Mouse (Mus musculus) layer of hippocampus, adult 2 months (tissue): Measurements from ENCODE around the gene Zkscan17. TPM values are rescaled to one million over a fixed set of nuclear protein-coding genes. Genes with fewer than 3 reads are reported as not detected.

ENCODE experiments used
- DNase-seq, 2 experiments: peaks; one replicate each; pipeline ENCODE4 v3.0.0; 2022; ENCODE audit warnings: low spot score in 2 of 2
- H3K27ac ChIP-seq: fragments of 200-600 bp; 2 replicates; pipeline ENCODE4 v1.8.1; 2022
- H3K4me3 ChIP-seq: fragments of 200-600 bp; 2 replicates; pipeline ENCODE4 v1.8.1; 2022; ENCODE audit warnings: mild to moderate bottlenecking
- CTCF ChIP-seq: fragments of 200-600 bp; conservative IDR thresholded peaks from 2 replicates; pipeline ENCODE4 v1.8.1; 2022; ENCODE audit warnings: antibody characterized with exemption, mild to moderate bottlenecking, moderate library complexity
- total RNA-seq, 2 experiments: library from RNA; stranded (reverse); gene quantifications; 2 replicates each; pipeline ENCODE4 v1.2.3; 2021

Gene Zkscan17
- total RNA-seq, 2 experiments from 2014 or later: 8.5 to 8.7 TPM

DNA sequence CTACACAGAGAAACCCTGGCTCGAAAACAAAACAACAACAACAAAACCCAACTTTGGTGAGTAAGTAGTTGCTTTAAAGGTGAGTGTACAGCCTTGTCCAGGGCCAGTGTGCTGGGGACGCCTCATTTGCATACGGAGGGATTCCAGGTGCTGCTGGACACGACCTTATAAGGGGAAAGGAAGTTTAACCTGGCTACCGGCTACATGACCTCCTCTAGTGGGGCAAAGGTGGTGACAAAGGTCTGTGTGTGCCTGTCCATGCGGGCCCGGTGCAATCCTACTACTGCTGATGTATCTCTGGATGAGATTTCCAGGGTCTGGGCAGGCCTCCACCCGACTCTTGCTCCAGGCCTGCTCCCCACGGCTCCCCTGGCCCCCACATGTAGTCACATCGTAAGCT, 13.8 kb downstream of the Zkscan17 start:
- Histone ChIP-seq H3K27ac (no peak overlapping the region), H3K4me3 (no peak overlapping the region)
- no peak for DNase-seq
- no peak for TF ChIP-seq CTCF

DNA sequence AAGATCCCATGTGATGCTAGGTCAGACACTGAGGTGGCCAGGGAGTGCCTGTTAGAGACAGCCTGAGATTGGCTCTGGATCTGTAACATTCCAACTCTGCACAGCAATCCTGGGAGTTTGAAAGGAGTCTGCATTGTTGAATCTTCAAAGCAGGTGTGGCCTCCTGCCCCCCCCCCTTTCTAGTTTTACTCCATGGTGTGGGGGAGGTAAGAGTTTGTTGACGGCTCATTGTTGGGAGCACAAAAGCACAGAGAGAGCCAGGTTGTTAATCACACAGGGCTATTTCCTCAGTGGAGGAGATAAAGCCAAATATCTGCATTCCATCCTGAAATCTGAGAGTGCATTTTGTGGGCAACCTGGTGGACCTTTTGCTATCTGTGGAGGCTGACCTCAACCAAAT, 15.0 kb downstream of the Zkscan17 start:
- TF ChIP-seq CTCF: no peak
- H3K27ac ChIP-seq: no peak overlapping the region
- no peak overlapping the region for H3K4me3 ChIP-seq
- no peak for DNase-seq

GRCm38 (mm10) chr11:59506713-59507074, 19.9 kb downstream of the Zkscan17 start:
- TF ChIP-seq CTCF: no peak
- DNase-seq: no peak

DNA sequence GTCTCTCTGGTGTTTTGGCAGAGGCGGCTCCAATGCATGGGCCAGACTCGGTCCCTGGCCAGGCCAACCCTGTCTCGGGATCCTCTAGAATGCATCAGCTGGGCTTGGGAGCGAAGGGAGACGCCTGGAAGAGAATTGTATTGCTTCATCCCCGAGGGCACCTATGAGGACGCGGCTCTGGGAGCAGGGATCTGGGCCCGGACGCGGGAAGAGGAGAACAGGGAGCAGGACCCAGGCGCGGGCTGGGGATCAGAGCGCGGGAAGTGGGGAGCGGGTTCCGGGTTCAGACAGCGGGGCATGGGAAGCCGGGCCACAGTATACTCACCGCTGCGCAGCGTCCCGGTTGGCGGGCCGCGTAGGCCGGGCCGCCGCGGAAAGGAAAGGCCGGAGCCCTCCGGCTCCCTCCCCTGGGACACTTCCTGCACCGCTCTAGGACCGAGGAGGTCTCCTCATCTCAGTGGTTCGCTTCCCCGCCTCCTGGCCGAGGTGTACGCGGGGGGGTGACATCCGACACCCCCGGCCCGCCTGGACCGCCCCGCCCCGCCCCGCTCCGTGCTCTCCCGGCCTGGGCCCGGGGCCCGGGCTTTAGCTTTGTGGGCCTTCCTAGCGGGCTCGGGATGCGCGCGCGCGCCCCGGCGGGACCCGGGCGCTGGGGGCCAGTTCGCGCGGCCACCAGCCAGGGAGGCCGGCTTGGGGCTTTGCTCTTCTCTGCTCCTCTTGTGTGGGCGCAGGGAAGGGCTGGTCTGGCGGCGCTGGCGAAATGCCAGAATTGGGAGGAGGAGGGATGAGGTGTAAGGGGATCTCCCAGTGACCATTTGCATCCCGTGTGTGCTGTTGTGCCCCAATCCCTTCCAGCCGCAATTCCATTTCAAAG, 20.5 kb downstream of the Zkscan17 start:
- H3K4me3 ChIP-seq: peak overlapping the region; percentile 89
- peak; percentile 65 to 74 for DNase-seq

More at GRCm38 (mm10) chr11:59506713-59507074, 19.9 kb downstream of the Zkscan17 start:
- Histone ChIP-seq H3K4me3 (peak overlapping the region; percentile 89), H3K27ac (peak overlapping the region; percentile 92)

GRCm38 (mm10) chr11:59505351-59505838, 21.2 kb downstream of the Zkscan17 start:
- Histone ChIP-seq H3K27ac (peak overlapping the region; percentile 92), H3K4me3 (peak overlapping the region; percentile 89)
- TF ChIP-seq CTCF: no peak
- DNase-seq: peak; percentile 56 to 63

More for the DNA sequence above, 20.5 kb downstream of the Zkscan17 start:
- H3K27ac ChIP-seq: peak overlapping the region; percentile 92
- TF ChIP-seq CTCF: no peak

- Histone ChIP-seq H3K27ac (no peak overlapping the region), H3K4me3 (no peak overlapping the region)
- no peak for DNase-seq
- no peak for TF ChIP-seq CTCF
Measured at GRCm38 (mm10) chr11:59501978-59502700, 24.4 kb downstream of the Zkscan17 start.

DNA sequence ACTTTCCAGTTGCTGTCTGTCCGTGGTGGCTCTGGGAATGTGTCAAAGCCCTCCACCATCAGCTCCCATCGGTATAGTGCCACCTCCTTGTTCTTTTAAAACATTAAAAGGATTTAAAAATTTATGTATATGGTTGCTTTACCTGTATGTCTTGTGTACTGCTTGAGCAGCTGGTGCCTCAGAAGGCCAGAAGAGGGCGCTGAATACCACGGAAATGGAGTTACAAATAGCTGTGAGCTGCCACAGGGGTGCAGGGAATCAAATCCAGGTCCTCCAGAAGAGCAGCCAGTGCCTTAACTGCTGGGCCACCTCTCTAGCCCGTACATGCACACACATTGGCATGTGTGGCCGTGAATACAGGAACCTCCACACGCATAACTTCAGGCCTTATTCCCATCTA, 28.8 kb downstream of the Zkscan17 start:
- no peak overlapping the region for H3K27ac ChIP-seq
- DNase-seq: no peak
- TF ChIP-seq CTCF: peak; percentile 38
- no peak overlapping the region for H3K4me3 ChIP-seq

DNA sequence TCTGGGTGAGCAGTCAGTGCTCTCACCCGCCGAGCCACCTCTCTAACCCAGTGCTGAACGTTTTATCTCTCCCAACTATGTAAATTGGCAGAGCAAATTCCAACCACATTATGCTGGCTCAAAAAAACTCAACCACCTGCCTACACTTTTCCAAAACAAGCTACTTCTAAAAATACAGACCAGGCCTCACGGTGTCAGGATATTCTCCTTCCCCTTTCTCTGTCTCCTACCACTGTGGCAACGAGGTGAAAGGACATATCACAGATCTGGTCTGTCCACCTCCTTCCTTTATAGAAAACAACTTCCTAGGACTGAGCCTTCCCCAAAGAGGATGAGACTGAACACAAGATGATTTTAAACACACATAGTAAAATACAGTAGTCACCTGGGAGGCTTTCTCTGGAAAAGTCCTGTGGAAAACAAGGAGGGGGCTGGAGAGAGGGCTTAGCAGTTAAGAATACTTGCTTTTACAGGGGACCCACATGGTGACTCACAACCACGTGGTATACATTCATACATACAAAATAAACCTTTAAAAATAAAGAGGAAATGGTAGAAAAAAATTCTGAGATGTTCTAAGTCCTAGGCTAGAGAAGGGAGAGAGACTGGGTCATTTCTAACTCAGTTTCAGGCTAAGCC, 29.8 kb downstream of the Zkscan17 start:
- no peak overlapping the region for H3K27ac ChIP-seq
- no peak for TF ChIP-seq CTCF
- H3K4me3 ChIP-seq: no peak overlapping the region
- no peak for DNase-seq

- Histone ChIP-seq H3K4me3 (no peak overlapping the region), H3K27ac (no peak overlapping the region)
- no peak for DNase-seq
- no peak for TF ChIP-seq CTCF
Measured at GRCm38 (mm10) chr11:59486222-59486621, 40.3 kb downstream of the Zkscan17 start.

- Histone ChIP-seq H3K4me3 (no peak overlapping the region), H3K27ac (no peak overlapping the region)
- TF ChIP-seq CTCF: no peak
- DNase-seq: no peak
Measured at GRCm38 (mm10) chr11:59485641-59486040, 40.9 kb downstream of the Zkscan17 start.

GRCm38 (mm10) chr11:59483212-59483611, 43.3 kb downstream of the Zkscan17 start:
- H3K4me3 ChIP-seq: no peak overlapping the region
- TF ChIP-seq CTCF: peak; percentile 79
- H3K27ac ChIP-seq: no peak overlapping the region
- DNase-seq: peak; percentile 47 to 76

DNA sequence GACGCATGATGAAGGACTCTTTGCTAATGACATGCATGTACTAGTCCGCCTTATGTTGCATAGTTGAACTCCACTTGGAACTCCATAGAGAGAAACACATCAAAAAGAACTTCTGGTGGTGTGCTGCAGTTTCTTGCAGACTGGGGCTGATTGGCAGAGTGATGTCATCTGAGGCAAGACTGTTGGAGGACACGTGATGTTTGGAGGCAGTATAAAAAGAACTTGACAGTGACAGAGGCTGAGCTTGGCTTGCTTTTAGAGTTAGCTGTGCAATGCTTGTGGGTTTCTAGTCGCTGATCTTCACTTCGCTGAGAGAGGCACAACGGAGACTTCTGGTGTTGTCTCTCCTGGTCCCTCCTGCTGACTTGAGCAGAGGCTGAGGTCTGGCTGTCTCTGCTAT, 49.3 kb downstream of the Zkscan17 start:
- no peak for DNase-seq
- TF ChIP-seq CTCF: no peak
- Histone ChIP-seq H3K4me3 (no peak overlapping the region), H3K27ac (no peak overlapping the region)

GRCm38 (mm10) chr11:59472326-59472677, 54.2 kb downstream of the Zkscan17 start, which contains the start of gene Zfp867:
Gene Zfp867, minus strand, starts transcription at chr11:59472474.
- Histone ChIP-seq H3K27ac (peak within 1 kb of the TSS; percentile 83), H3K4me3 (peak within 1 kb of the TSS; percentile 87)
- DNase-seq: peak; percentile 87 to 88
- no peak for TF ChIP-seq CTCF
